Mouse (Mus musculus): Measurements from ENCODE around the gene Unc119b. TPM values are rescaled to one million over a fixed set of nuclear protein-coding genes. Genes with fewer than 3 reads are reported as not detected.

The Unc119b gene
- polyA plus RNA-seq, 2 experiments, result 5.6 to 6.2 TPM

DNA sequence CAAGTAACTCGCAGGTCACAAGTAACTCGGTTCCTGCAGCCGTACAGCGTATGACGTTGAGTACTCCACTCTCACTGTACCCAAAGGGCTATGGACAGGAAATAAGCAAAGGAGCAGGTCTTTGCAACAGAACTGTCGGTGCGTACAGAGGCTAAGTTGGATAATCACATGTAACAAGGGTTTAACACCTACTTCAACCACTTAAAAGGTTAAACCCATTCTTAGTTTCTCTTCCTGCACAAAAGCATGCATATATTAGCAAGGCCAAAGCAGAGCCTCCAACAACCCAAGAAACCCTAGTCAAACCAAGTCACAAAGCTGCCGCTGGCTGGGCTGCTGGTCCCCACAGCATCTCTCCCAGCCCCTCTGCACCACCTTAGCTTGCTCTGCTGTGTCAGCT is 2.3 kb downstream of the Unc119b start:
- TF ChIP-seq EP300 (IDR thresholded peaks at IDR 0.05; ENCODE audit: low read depth) (no peak), CTCF (IDR thresholded peaks at IDR 0.05; ENCODE audit: low read depth) (no peak)
- H3K9ac ChIP-seq (replicated peaks), result no peak overlapping the region

GRCm38 (mm10) chr5:115129328-115129727 is 5.4 kb downstream of the Unc119b start:
- ATAC-seq (ENCODE audit: insufficient read depth), result no peak
- no peak for DNase-seq (ENCODE audit: low read depth in 3 of 3, low spot score in 3 of 3)
- 83% methylated on average over 6 of the region's 6 CpGs for WGBS (ENCODE audit: insufficient replicate concordance)
- H3K4me3 ChIP-seq (ENCODE audit: insufficient read depth in 1 of 2, low read depth in 2 of 2, low read length in 2 of 2), result no peak overlapping the region
- H3K4me1 ChIP-seq (replicated peaks; ENCODE audit: control insufficient read depth in 2 of 2, insufficient read depth in 2 of 2, low read length in 1 of 2), result peaks cover 0 to 7% of the 10 kb centered on the region in 2 experiments; a peak in 2 of 4 replicates
- H3K27me3 ChIP-seq (ENCODE audit: control insufficient read depth, insufficient read depth, low read length), result no peaks in the 10 kb centered on the region
- H3K36me3 ChIP-seq (replicated peaks; ENCODE audit: control insufficient read depth, insufficient read depth, low read depth), result no peaks in the 10 kb centered on the region; the same call in 1 of the 2 replicates
- no peak overlapping the region for H3K27ac ChIP-seq
- H3K4me2 ChIP-seq (ENCODE audit: low read depth), result no peak overlapping the region
- no peak overlapping the region for H3K9ac ChIP-seq (replicated peaks)
- no peak for TF ChIP-seq EP300 (IDR thresholded peaks at IDR 0.05; ENCODE audit: low read depth)
- no peak for TF ChIP-seq CTCF (IDR thresholded peaks at IDR 0.05; ENCODE audit: low read depth)
- no peaks in the 10 kb centered on the region for H3K9me3 ChIP-seq (ENCODE audit: control insufficient read depth, low read length)

More for the DNA sequence above, 2.3 kb downstream of the Unc119b start:
- Histone ChIP-seq H3K36me3 (replicated peaks; ENCODE audit: control insufficient read depth, insufficient read depth, low read depth) (no peaks in the 10 kb centered on the region; the same call in 1 of the 2 replicates), H3K4me2 (ENCODE audit: low read depth) (no peak overlapping the region), H3K4me1 (replicated peaks; ENCODE audit: control insufficient read depth in 2 of 2, insufficient read depth in 2 of 2, low read length in 1 of 2) (peaks cover 0 to 7% of the 10 kb centered on the region in 2 experiments; a peak in 2 of 4 replicates), H3K9me3 (ENCODE audit: control insufficient read depth, low read length) (no peaks in the 10 kb centered on the region), H3K4me3 (ENCODE audit: insufficient read depth in 1 of 2, low read depth in 2 of 2, low read length in 2 of 2) (no peak overlapping the region), H3K27me3 (ENCODE audit: control insufficient read depth, insufficient read depth, low read length) (no peaks in the 10 kb centered on the region), H3K27ac (no peak overlapping the region)
- DNase-seq (ENCODE audit: low read depth in 3 of 3, low spot score in 3 of 3), result no peak
- no peak for ATAC-seq (ENCODE audit: insufficient read depth)
- 83% methylated on average over 8 of the region's 8 CpGs for WGBS (ENCODE audit: insufficient replicate concordance)

GRCm38 (mm10) chr5:115127421-115128179 is 7.2 kb downstream of the Unc119b start:
- Histone ChIP-seq H3K4me2 (ENCODE audit: low read depth) (no peak overlapping the region), H3K9ac (replicated peaks) (no peak overlapping the region), H3K4me1 (replicated peaks; ENCODE audit: control insufficient read depth in 2 of 2, insufficient read depth in 2 of 2, low read length in 1 of 2) (no peaks in the 10 kb centered on the region), H3K27me3 (ENCODE audit: control insufficient read depth, insufficient read depth, low read length) (no peaks in the 10 kb centered on the region), H3K9me3 (ENCODE audit: control insufficient read depth, low read length) (no peaks in the 10 kb centered on the region), H3K27ac (no peak overlapping the region), H3K4me3 (ENCODE audit: insufficient read depth in 1 of 2, low read depth in 2 of 2, low read length in 2 of 2) (no peak overlapping the region), H3K36me3 (replicated peaks; ENCODE audit: control insufficient read depth, insufficient read depth, low read depth) (no peaks in the 10 kb centered on the region; the same call in 1 of the 2 replicates)
- no peak for TF ChIP-seq CTCF (IDR thresholded peaks at IDR 0.05; ENCODE audit: low read depth)
- 84% methylated on average over 22 of the region's 22 CpGs for WGBS (ENCODE audit: insufficient replicate concordance)
- ATAC-seq (ENCODE audit: insufficient read depth), result no peak
- no peak for DNase-seq (ENCODE audit: low read depth in 3 of 3, low spot score in 3 of 3)

- WGBS (ENCODE audit: insufficient replicate concordance), result 80% methylated on average over 28 of the region's 28 CpGs
- TF ChIP-seq EP300 (IDR thresholded peaks at IDR 0.05; ENCODE audit: low read depth) (no peak), CTCF (IDR thresholded peaks at IDR 0.05; ENCODE audit: low read depth) (no peak)
- H3K9ac ChIP-seq (replicated peaks), result no peak overlapping the region
- no peak overlapping the region for H3K27ac ChIP-seq
- no peaks in the 10 kb centered on the region for H3K27me3 ChIP-seq (ENCODE audit: control insufficient read depth, insufficient read depth, low read length)
- no peak for ATAC-seq (ENCODE audit: insufficient read depth)
- no peak overlapping the region for H3K4me3 ChIP-seq (ENCODE audit: insufficient read depth in 1 of 2, low read depth in 2 of 2, low read length in 2 of 2)
- H3K36me3 ChIP-seq (replicated peaks; ENCODE audit: control insufficient read depth, insufficient read depth, low read depth), result no peaks in the 10 kb centered on the region; the same call in 1 of the 2 replicates
- H3K4me2 ChIP-seq (ENCODE audit: low read depth), result no peak overlapping the region
- H3K4me1 ChIP-seq (replicated peaks; ENCODE audit: control insufficient read depth in 2 of 2, insufficient read depth in 2 of 2, low read length in 1 of 2), result peaks cover 0 to 3% of the 10 kb centered on the region in 2 experiments; a peak in 2 of 4 replicates
- no peak for DNase-seq (ENCODE audit: low read depth in 3 of 3, low spot score in 3 of 3)
- H3K9me3 ChIP-seq (ENCODE audit: control insufficient read depth, low read length), result no peaks in the 10 kb centered on the region
Measured at GRCm38 (mm10) chr5:115126578-115127312, 8.0 kb downstream of the Unc119b start.

Measured in liver, embryonic 14.5 days (tissue).